Mouse (Mus musculus) heart, embryonic 15.5 days (tissue): ENCODE measurements around the gene Klhl2. TPM values are rescaled to one million over a fixed set of nuclear protein-coding genes. Genes with fewer than 3 reads are reported as not detected.
A peak's percentile ranks its signal among the peaks of the same experiment; 100 is the strongest.

Experiments used
- ATAC-seq: fragments of 200-750 bp; cut with Nextera tagmentation; replicated peaks from 2 replicates; pipeline ENCODE4 v1.8.0; 2017; ENCODE audit warnings: low read depth, moderate TSS enrichment; ENCODE audit not compliant: insufficient number of reproducible peaks, insufficient read depth, low FRiP score
- H3K27ac ChIP-seq: fragments of 300-500 bp; sonication (generic); 2 replicates; pipeline ENCODE4 v1.5.1; 2015; ENCODE audit warnings: mild to moderate bottlenecking, inconsistent platforms
- H3K27me3 ChIP-seq: fragments of 300-500 bp; sonication (generic); 2 replicates; pipeline ENCODE4 v1.6.1; 2015; ENCODE audit warnings: inconsistent platforms
- H3K36me3 ChIP-seq: fragments of 300-500 bp; sonication (generic); 2 replicates; pipeline ENCODE4 v1.6.1; 2015; ENCODE audit warnings: mild to moderate bottlenecking, inconsistent platforms
- H3K4me1 ChIP-seq: fragments of 300-500 bp; sonication (generic); replicated peaks from 2 replicates; pipeline ENCODE4 v1.6.1; 2015; ENCODE audit warnings: inconsistent platforms
- H3K4me2 ChIP-seq: fragments of 300-500 bp; sonication (generic); 2 replicates; pipeline ENCODE4 v1.6.1; 2015; ENCODE audit warnings: inconsistent platforms, mild to moderate bottlenecking, moderate library complexity
- H3K4me3 ChIP-seq: fragments of 300-500 bp; sonication (generic); 2 replicates; pipeline ENCODE4 v1.5.1; 2015; ENCODE audit warnings: mild to moderate bottlenecking, inconsistent platforms
- H3K9ac ChIP-seq: fragments of 300-500 bp; sonication (generic); 2 replicates; pipeline ENCODE4 v1.6.1; 2015; ENCODE audit warnings: mild to moderate bottlenecking, inconsistent platforms
- H3K9me3 ChIP-seq: fragments of 300-500 bp; sonication (generic); replicated peaks from 2 replicates; pipeline ENCODE4 v1.6.1; 2016; ENCODE audit warnings: inconsistent platforms
- WGBS: fragments of 180-500 bp; shearing (Covaris S2); methylation state at CpG from one replicate; pipeline ENCODE4 v1.1.7; 2015; ENCODE audit warnings: mixed read lengths; 5-methylcytosine and 5-hydroxymethylcytosine counted together
- polyA plus RNA-seq: library from polyadenylated mRNA; unstranded; fragments of >200 nt; fragmentation: Nextera tagmentation; extraction: Ambion mirVana; gene quantifications from 2 replicates; pipeline ENCODE4 v1.2.1, GENCODE M21; 2015

Gene Klhl2
- polyA plus RNA-seq, 1 experiment from 2014 or later: 11.3 TPM

DNA sequence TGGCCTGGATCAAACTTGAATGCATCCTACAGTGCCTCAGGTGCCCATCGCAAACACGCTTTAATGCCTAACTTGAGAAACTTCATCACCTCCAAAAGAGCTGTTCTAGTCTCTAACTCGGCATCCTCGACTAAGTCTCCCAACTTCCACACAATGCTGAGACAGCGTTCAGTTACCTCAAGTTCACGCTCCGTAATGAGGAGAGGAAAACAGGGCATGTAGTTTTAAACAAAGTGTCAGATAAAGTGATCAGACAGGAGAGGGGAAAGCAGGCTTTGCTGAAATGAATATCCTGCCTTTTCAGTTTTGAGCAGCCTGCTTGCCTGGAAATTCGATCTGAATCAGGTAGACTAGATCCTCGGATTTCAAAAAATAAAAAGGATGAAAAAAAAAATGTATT is 117.2 kb downstream of the Klhl2 start:
- 9% methylated on average over 9 of the region's 9 CpGs for whole genome bisulfite sequencing

DNA sequence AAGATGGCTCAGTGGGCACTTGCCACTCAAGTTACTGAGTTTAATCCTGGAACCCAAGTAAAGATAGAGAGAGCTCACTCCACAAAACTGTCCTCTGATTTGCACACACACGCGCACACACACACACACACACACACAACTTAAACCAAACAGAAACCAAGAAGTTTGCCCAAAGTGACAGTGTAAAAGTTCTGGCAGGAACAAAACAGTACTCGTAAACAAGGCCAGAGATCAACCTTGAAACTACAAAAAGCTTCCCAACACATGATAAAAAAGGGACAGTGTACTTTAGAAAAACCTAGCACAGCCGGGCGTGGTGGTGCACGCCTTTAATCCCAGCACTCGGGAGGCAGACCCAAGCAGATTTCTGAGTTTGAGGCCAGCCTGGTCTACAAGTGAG is 121.7 kb downstream of the Klhl2 start:
- Histone ChIP-seq H3K9ac (no peak overlapping the region), H3K4me3 (no peak overlapping the region), H3K27ac (no peak overlapping the region), H3K4me1 (peaks cover 8% of the 10 kb centered on the region), H3K27me3 (no peaks in the 10 kb centered on the region), H3K9me3 (no peaks in the 10 kb centered on the region), H3K4me2 (no peak overlapping the region), H3K36me3 (peaks cover 40% of the 10 kb centered on the region)
- WGBS: 88% methylated on average over 7 of the region's 7 CpGs
- no peak for ATAC-seq

More for the DNA sequence above, 117.2 kb downstream of the Klhl2 start:
- Histone ChIP-seq H3K27ac (no peak overlapping the region), H3K9me3 (no peaks in the 10 kb centered on the region), H3K9ac (peak overlapping the region; percentile 72), H3K4me1 (peaks cover 10% of the 10 kb centered on the region), H3K36me3 (peaks cover 19% of the 10 kb centered on the region), H3K27me3 (no peaks in the 10 kb centered on the region), H3K4me2 (peak overlapping the region; percentile 67), H3K4me3 (peak overlapping the region; percentile 84)
- no peak for ATAC-seq

DNA sequence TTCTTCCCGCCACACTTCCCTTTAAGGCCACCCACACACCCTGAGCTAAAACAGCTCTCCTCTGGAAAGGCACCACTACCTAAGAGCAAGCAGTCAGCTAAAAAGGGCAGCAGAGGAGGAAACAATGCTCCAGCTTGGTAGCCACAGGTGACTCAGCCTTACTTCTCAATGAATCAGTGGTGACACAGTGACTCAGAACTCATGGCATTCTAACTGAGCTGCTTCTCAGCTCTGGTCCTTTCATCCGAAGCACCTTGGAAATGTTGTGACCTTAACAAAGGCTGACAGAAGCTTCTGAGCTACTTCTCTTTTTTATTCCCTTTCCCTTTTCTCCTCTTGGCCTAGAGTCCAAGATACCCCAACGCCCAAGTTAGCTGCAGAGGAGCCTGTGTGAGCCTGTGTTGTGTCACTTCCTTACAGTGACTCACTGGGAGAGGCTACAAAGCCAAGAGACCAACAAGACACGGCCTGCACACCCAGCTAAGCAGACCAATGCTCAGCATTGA is 123.6 kb downstream of the Klhl2 start:
- no peak for ATAC-seq
- H3K36me3 ChIP-seq: peaks cover 46% of the 10 kb centered on the region

DNA sequence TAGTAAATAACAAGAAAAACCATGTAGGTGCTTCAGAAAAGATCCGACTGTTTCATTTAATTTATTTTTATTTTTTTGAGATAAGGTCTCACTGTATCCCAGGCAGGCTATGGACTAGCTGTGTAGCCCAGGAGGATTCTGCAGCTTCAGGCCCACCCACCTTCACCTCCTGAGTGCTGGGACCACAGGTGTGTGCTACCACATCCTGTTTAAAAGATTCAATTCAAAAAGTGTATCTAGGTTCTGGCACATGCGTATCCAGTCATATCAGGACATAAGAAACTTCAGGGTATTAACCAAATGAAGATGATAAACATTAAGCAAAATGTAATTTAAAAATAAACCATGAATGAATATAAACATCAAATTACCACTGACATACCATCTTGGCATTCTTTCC is 126.6 kb downstream of the Klhl2 start:
- peaks cover 58% of the 10 kb centered on the region for H3K36me3 ChIP-seq
- H3K4me2 ChIP-seq: no peak overlapping the region
- no peak overlapping the region for H3K4me3 ChIP-seq
- H3K27me3 ChIP-seq: no peaks in the 10 kb centered on the region
- no peaks in the 10 kb centered on the region for H3K9me3 ChIP-seq
- H3K9ac ChIP-seq: no peak overlapping the region
- 89% methylated on average over 2 of the region's 2 CpGs for WGBS
- no peak overlapping the region for H3K27ac ChIP-seq
- ATAC-seq: no peak
- no peaks in the 10 kb centered on the region for H3K4me1 ChIP-seq

More for the DNA sequence above, 123.6 kb downstream of the Klhl2 start:
- Histone ChIP-seq H3K4me2 (no peak overlapping the region), H3K4me1 (no peaks in the 10 kb centered on the region; the same call in 1 of the 2 replicates), H3K9me3 (no peaks in the 10 kb centered on the region), H3K9ac (no peak overlapping the region), H3K4me3 (no peak overlapping the region), H3K27me3 (no peaks in the 10 kb centered on the region), H3K27ac (no peak overlapping the region)
- 77% methylated on average over 4 of the region's 4 CpGs for WGBS

DNA sequence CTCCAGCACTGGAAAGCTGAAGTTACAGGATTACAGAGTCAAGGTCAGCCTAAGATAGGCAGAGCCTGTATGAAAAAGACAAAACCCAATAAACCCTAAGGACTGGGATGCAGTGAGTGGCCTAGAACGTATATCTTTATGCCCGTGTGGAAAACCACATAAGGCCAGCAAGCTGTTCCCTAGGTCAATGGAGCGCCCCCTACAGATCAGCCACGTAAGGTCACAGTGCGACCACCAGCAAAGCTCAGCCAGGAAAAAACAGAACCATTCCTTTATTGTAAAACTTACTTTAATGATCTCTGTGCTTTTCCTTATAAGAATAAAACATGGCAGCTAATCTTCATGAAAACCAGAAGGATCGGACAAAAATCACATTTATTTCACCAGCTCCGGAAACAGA is 131.9 kb downstream of the Klhl2 start:
- no peaks in the 10 kb centered on the region for H3K27me3 ChIP-seq
- H3K4me1 ChIP-seq: no peaks in the 10 kb centered on the region
- H3K4me3 ChIP-seq: no peak overlapping the region
- H3K9ac ChIP-seq: no peak overlapping the region
- no peak overlapping the region for H3K4me2 ChIP-seq
- no peak overlapping the region for H3K27ac ChIP-seq
- H3K9me3 ChIP-seq: no peaks in the 10 kb centered on the region
- peaks cover 40% of the 10 kb centered on the region for H3K36me3 ChIP-seq
- WGBS: 84% methylated on average over 7 of the region's 7 CpGs
- no peak for ATAC-seq

DNA sequence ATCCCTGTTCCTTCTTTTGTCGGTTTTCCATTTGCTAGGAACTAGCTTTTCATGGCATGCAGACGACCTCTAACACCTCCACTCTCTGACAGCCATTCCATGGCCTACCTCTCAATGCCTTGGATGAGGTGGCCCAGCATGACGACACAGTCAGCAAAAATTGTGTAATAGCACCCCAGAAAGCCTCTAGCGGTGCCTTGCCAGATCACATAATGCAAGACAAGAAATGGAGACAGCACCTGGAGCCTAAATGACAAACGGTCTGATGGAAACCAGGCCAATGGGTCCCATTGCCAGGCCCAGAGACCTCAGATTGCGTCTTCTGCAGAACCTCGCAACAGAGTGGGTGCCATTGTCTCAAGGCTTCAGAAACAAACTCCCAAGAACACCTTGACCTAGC is 137.3 kb downstream of the Klhl2 start:
- Histone ChIP-seq H3K9me3 (no peaks in the 10 kb centered on the region), H3K27me3 (no peaks in the 10 kb centered on the region), H3K4me3 (no peak overlapping the region), H3K4me2 (no peak overlapping the region), H3K9ac (no peak overlapping the region), H3K36me3 (peaks cover under 1% of the 10 kb centered on the region), H3K4me1 (no peaks in the 10 kb centered on the region), H3K27ac (no peak overlapping the region)
- ATAC-seq: no peak
- WGBS: 87% methylated on average over 7 of the region's 7 CpGs

DNA sequence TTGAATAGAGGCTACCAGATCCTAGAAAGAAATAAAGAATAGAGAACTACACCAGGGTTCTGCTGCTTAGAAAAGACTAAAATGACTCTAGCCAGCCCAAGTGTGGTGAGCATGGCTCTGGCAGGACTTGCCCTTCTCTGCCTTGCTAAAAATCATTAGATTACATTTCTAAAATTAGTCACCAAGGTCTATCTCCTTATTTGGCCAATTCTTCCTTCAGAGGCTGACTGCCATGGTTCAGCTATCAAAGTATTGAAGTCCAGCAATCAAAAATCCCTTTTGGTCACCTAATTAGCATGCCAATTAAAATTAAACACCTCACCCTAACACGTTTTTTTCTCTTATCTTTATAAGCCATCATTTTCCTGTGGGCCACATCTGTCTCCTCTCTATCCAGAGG is 138.3 kb downstream of the Klhl2 start:
- Histone ChIP-seq H3K4me3 (no peak overlapping the region), H3K27me3 (no peaks in the 10 kb centered on the region), H3K4me1 (no peaks in the 10 kb centered on the region), H3K9me3 (no peaks in the 10 kb centered on the region), H3K27ac (no peak overlapping the region), H3K4me2 (no peak overlapping the region), H3K9ac (no peak overlapping the region), H3K36me3 (no peaks in the 10 kb centered on the region; the same call in 1 of the 2 replicates)
- ATAC-seq: no peak
- 19% methylated on average over 1 of the region's 1 CpGs for WGBS

DNA sequence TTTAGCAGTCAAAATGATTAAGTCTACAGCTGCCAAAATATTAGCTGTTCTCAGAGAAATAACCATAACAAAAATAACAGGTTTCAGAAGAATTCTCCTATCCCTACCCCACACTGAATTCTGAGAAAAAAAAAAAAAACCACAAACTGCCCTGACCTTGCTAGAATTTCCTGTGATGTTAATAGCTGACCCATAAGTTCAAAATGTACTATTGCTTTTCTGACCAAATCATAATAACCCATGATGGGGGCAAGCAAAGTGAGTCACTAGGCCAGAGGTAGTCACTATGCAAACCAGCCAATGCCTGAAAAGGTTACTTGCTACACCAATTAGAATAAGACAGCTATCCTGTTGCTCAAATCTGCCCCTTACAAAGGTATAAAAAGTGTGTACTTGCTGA is 142.3 kb downstream of the Klhl2 start:
- Histone ChIP-seq H3K27ac (no peak overlapping the region), H3K9me3 (no peaks in the 10 kb centered on the region), H3K4me3 (no peak overlapping the region), H3K9ac (no peak overlapping the region), H3K4me1 (no peaks in the 10 kb centered on the region), H3K4me2 (no peak overlapping the region), H3K27me3 (no peaks in the 10 kb centered on the region), H3K36me3 (no peaks in the 10 kb centered on the region)
- no peak for ATAC-seq

DNA sequence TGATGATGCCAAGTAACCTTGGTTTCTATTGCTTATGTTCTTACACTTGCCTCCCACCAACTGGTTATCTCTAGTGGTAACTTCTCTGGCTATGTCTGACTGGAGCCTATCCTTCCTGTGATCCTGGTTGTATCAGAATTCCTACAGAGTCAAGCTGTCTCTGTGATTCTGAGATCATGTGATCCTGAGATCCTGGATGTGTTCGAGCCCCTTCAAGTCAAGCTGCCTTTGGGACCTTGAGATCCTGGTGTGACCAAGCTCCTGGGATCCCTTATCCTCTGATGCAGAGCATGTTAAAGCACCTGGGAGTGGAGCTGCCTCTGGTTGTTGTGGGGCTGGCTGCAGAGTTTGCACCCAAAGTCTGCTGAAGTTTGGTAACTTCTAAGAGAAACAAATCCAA is 146.6 kb downstream of the Klhl2 start:
- H3K4me2 ChIP-seq: no peak overlapping the region
- no peaks in the 10 kb centered on the region for H3K9me3 ChIP-seq
- no peaks in the 10 kb centered on the region for H3K27me3 ChIP-seq
- no peaks in the 10 kb centered on the region for H3K36me3 ChIP-seq
- H3K4me1 ChIP-seq: no peaks in the 10 kb centered on the region
- H3K9ac ChIP-seq: no peak overlapping the region
- H3K27ac ChIP-seq: no peak overlapping the region
- H3K4me3 ChIP-seq: no peak overlapping the region
- WGBS: 51% methylated on average over 1 of the region's 1 CpGs
- ATAC-seq: no peak

DNA sequence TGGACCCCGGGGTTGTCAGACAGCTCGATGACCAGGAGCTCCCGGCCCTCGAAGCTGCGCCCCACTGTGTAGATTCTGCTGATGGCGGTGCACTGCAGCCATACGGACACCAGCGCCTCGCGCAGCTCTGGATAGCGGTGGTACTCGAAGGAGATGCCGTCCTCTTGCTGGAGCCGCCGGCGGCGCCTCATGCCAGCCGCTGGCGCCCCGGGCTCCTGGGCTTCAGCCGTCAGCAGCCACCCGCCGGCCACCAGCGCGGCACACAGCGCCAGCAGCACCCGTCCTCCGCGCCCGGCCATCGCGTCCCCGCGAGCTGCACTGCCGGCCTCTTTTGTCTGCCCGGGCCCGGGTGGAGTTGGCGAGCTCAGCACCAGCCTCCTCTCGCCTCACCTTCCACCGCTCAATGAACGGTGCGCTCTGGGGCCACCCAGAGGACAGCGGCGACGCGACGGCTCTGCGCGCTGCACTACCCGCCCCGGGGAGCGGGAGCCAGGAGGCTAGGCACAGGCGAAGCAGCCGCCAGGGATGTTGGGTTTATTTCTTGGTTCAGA is 157.1 kb downstream of the Klhl2 start, which contains the start of gene Cpe:
Gene Cpe, minus strand, starts transcription at position 404 of the 551 bp plus-strand sequence.
- H3K27ac ChIP-seq: peak within 1 kb of the TSS; percentile 94

DNA sequence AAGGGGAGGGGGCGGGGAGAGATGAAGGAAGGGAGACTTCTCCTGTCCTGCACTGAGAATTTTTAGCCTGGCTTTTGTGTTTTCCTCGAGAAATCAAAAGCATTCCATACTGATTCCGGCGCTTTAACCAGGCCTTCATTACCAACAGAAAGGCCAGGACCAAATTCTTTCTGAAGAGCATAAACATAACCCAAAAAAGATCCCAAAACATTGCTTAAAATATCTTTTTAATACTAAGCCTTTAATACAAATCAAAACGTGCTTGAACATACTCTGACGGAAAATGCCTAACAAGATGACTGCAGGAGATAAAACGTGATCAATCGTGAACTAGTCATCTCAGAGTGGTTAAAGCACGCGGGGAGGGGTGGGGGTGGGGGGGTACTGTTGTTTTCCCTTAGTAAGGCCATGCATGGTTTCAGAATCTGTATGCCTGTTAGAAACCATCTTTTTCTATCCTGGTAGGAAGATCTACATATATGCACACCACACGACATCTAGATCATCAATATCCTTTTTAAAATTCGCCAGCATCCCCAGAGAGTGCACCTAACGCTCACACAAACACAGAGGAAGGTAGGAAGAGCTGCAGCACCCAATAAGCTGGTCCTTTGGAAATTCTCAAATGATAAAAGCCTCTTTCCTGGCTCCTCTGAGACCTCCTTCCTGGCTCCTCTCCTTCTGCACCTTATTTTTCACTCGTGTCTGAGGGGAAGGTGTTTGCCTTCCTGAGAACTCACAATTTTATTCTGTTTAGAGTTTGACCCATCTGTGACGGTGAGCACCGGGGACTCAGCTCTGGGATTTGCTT is 158.0 kb downstream of the Klhl2 start:
- H3K9me3 ChIP-seq: no peaks in the 10 kb centered on the region
- peaks cover 22% of the 10 kb centered on the region for H3K4me1 ChIP-seq
- 15% methylated on average over 16 of the region's 16 CpGs for WGBS
- H3K36me3 ChIP-seq: no peaks in the 10 kb centered on the region
- peak overlapping the region; percentile 88 for H3K4me3 ChIP-seq
- peaks cover 9% of the 10 kb centered on the region; the same call in 1 of the 2 replicates for H3K27me3 ChIP-seq
- H3K9ac ChIP-seq: peak overlapping the region; percentile 88
- peak overlapping the region; percentile 94 for H3K27ac ChIP-seq
- H3K4me2 ChIP-seq: peak overlapping the region; percentile 88
- no peak for ATAC-seq

More for the DNA sequence above, 157.1 kb downstream of the Klhl2 start, which contains the start of gene Cpe:
- H3K4me2 ChIP-seq: peak within 1 kb of the TSS; percentile 88
- peak within 1 kb of the TSS; percentile 88 for H3K9ac ChIP-seq
- no peaks in the 10 kb centered on the region for H3K9me3 ChIP-seq
- H3K4me1 ChIP-seq: peaks cover 21% of the 10 kb centered on the region
- no peaks in the 10 kb centered on the region for H3K36me3 ChIP-seq
- H3K4me3 ChIP-seq: peak within 1 kb of the TSS; percentile 88
- 0% methylated on average over 54 of the region's 54 CpGs for WGBS
- peaks cover 9% of the 10 kb centered on the region; the same call in 1 of the 2 replicates for H3K27me3 ChIP-seq
- ATAC-seq: peak; percentile 98
